Mouse (Mus musculus) MEL (cell line): Measurements from ENCODE around the gene Zfp536. TPM values are rescaled to one million over a fixed set of nuclear protein-coding genes. Genes with fewer than 3 reads are reported as not detected.

ENCODE experiments used
- DNase-seq: peaks from one replicate; pipeline ENCODE4 v3.0.0; 2011; ENCODE audit warnings: low read depth, low spot score
- H3K27ac ChIP-seq: 2 replicates; pipeline ENCODE4 v1.5.1; 2012; ENCODE audit warnings: low read depth, mild to moderate bottlenecking, control low read depth, low read length, moderate library complexity; ENCODE audit not compliant: control insufficient read depth
- H3K27me3 ChIP-seq, 2 experiments: fragments of 150-350 bp in 1 of 2; sonication (generic) in 1 of 2; 2 replicates each; pipeline ENCODE4 v1.6.1; 2012; ENCODE audit warnings: low read length in 2 of 2, mild to moderate bottlenecking in 2 of 2, improper control_type of control experiment in 1 of 2, moderate library complexity in 1 of 2; ENCODE audit not compliant: insufficient read depth in 2 of 2, control insufficient read depth in 1 of 2
- H3K36me3 ChIP-seq, 2 experiments: 2 replicates each; pipeline ENCODE4 v1.6.1; 2012 to 2014; ENCODE audit warnings: low read length in 2 of 2, improper control_type of control experiment in 1 of 2, inconsistent platforms in 1 of 2, mild to moderate bottlenecking in 1 of 2; ENCODE audit not compliant: insufficient read depth in 2 of 2, control insufficient read depth in 1 of 2
- H3K4me1 ChIP-seq, 2 experiments: fragments of 150-350 bp in 1 of 2; sonication (generic) in 1 of 2; 2 replicates each; pipeline ENCODE4 v1.6.1; 2012; ENCODE audit warnings: low read length in 2 of 2, improper control_type of control experiment in 1 of 2, mild to moderate bottlenecking in 1 of 2; ENCODE audit not compliant: insufficient read depth in 2 of 2, control insufficient read depth in 1 of 2
- H3K4me3 ChIP-seq, 2 experiments: fragments of 150-350 bp in 1 of 2; sonication (generic) in 1 of 2; 2 replicates each; pipeline ENCODE4 v1.5.1; 2012; ENCODE audit warnings: low read depth in 2 of 2, low read length in 2 of 2, mild to moderate bottlenecking in 2 of 2, moderate library complexity in 2 of 2, control low read depth in 1 of 2, improper control_type of control experiment in 1 of 2; ENCODE audit not compliant: control insufficient read depth in 1 of 2, insufficient read depth in 1 of 2
- H3K79me2 ChIP-seq: 2 replicates; pipeline ENCODE4 v1.6.1; 2012; ENCODE audit warnings: mild to moderate bottlenecking, low read length, moderate library complexity; ENCODE audit not compliant: control insufficient read depth, poor library complexity, insufficient read depth
- H3K9ac ChIP-seq: 2 replicates; pipeline ENCODE4 v1.6.1; 2012; ENCODE audit warnings: low read depth, mild to moderate bottlenecking, control low read depth, low read length, moderate library complexity; ENCODE audit not compliant: control insufficient read depth, poor library complexity, severe bottlenecking
- H3K9me3 ChIP-seq: fragments of 150-350 bp; sonication (generic); replicated peaks from 2 replicates; pipeline ENCODE4 v1.6.1; 2012; ENCODE audit warnings: mild to moderate bottlenecking, low read length, improper control_type of control experiment, moderate library complexity; ENCODE audit not compliant: insufficient read depth
- BHLHE40 ChIP-seq: IDR thresholded peaks from 2 replicates; pipeline ENCODE4 v1.6.1; 2012; ENCODE audit warnings: low read depth, mild to moderate bottlenecking, inconsistent platforms, low read length, improper control_type of control experiment, borderline replicate concordance
- CHD2 ChIP-seq: IDR thresholded peaks from 2 replicates; pipeline ENCODE4 v1.6.1; 2011; ENCODE audit warnings: low read length, improper control_type of control experiment
- CTCF ChIP-seq, 3 experiments: IDR thresholded peaks in 2 of 3; conservative IDR thresholded peaks in 1 of 3; 2 replicates each; pipeline ENCODE4 v1.5.1; 2011 to 2012; ENCODE audit warnings: low read length in 3 of 3, low read depth in 2 of 3, mild to moderate bottlenecking in 2 of 3, improper control_type of control experiment in 1 of 3, inconsistent platforms in 1 of 3, mixed read lengths in 1 of 3, moderate library complexity in 1 of 3; ENCODE audit not compliant: control insufficient read depth in 1 of 3, insufficient read depth in 1 of 3, poor library complexity in 1 of 3, severe bottlenecking in 1 of 3
- ELF1 ChIP-seq: IDR thresholded peaks from 2 replicates; pipeline ENCODE4 v1.6.1; 2014; ENCODE audit warnings: low read depth, mild to moderate bottlenecking, inconsistent platforms, low read length, improper control_type of control experiment, moderate library complexity
- GABPA ChIP-seq: IDR thresholded peaks from 2 replicates; pipeline ENCODE4 v1.6.1; 2012; ENCODE audit warnings: low read depth, mild to moderate bottlenecking, inconsistent platforms, low read length, improper control_type of control experiment, moderate library complexity
- GATA1 ChIP-seq: IDR thresholded peaks from 2 replicates; pipeline ENCODE4 v1.6.1; 2011; ENCODE audit warnings: low read depth, low read length, improper control_type of control experiment
- HCFC1 ChIP-seq: IDR thresholded peaks from 2 replicates; pipeline ENCODE4 v1.6.1; 2012; ENCODE audit warnings: low read depth, mild to moderate bottlenecking, inconsistent platforms, low read length, improper control_type of control experiment, moderate library complexity
- KAT2A ChIP-seq: conservative IDR thresholded peaks from 2 replicates; pipeline ENCODE4 v1.6.1; 2012; ENCODE audit warnings: low read depth, low read length, improper control_type of control experiment, inconsistent platforms
- MAX ChIP-seq: IDR thresholded peaks from 2 replicates; pipeline ENCODE4 v1.6.1; 2011; ENCODE audit warnings: low read length, improper control_type of control experiment
- MAZ ChIP-seq: IDR thresholded peaks from 2 replicates; pipeline ENCODE4 v1.6.1; 2012; ENCODE audit warnings: low read depth, mild to moderate bottlenecking, inconsistent platforms, low read length, improper control_type of control experiment
- MEF2A ChIP-seq: IDR thresholded peaks from 2 replicates; pipeline ENCODE4 v1.6.1; 2014; ENCODE audit warnings: low read depth, mild to moderate bottlenecking, inconsistent platforms, low read length, improper control_type of control experiment; ENCODE audit not compliant: poor library complexity, insufficient replicate concordance, severe bottlenecking; ENCODE audit errors: extremely low read depth
- MXI1 ChIP-seq: IDR thresholded peaks from 2 replicates; pipeline ENCODE4 v1.6.1; 2011; ENCODE audit warnings: mild to moderate bottlenecking, low read depth, low read length, improper control_type of control experiment
- MYB ChIP-seq: IDR thresholded peaks from 2 replicates; pipeline ENCODE4 v1.6.1; 2011; ENCODE audit warnings: mild to moderate bottlenecking, low read depth, low read length, improper control_type of control experiment
- MYC ChIP-seq: IDR thresholded peaks from 2 replicates; pipeline ENCODE4 v1.6.1; 2011; ENCODE audit warnings: low read depth, mild to moderate bottlenecking, low read length, improper control_type of control experiment, moderate library complexity
- NELFE ChIP-seq: IDR thresholded peaks from 2 replicates; pipeline ENCODE4 v1.6.1; 2011; ENCODE audit warnings: low read depth, low read length, improper control_type of control experiment
- NRF1 ChIP-seq: IDR thresholded peaks from 2 replicates; pipeline ENCODE4 v1.6.1; 2014; ENCODE audit warnings: low read depth, mild to moderate bottlenecking, inconsistent platforms, low read length, improper control_type of control experiment, moderate library complexity; ENCODE audit not compliant: poor library complexity, insufficient read depth, severe bottlenecking
- POLR2A ChIP-seq, 2 experiments: IDR thresholded peaks; 2 replicates each; pipeline ENCODE4 v1.6.1; 2011 to 2012; ENCODE audit warnings: low read length in 2 of 2, mild to moderate bottlenecking in 2 of 2, control low read depth in 1 of 2, improper control_type of control experiment in 1 of 2, low read depth in 1 of 2, moderate library complexity in 1 of 2; ENCODE audit not compliant: control insufficient read depth in 1 of 2, insufficient read depth in 1 of 2, poor library complexity in 1 of 2
- RAD21 ChIP-seq: IDR thresholded peaks from 2 replicates; pipeline ENCODE4 v1.6.1; 2011; ENCODE audit warnings: mild to moderate bottlenecking, low read depth, low read length, improper control_type of control experiment
- RCOR1 ChIP-seq: IDR thresholded peaks from 2 replicates; pipeline ENCODE4 v1.6.1; 2012; ENCODE audit warnings: low read depth, mild to moderate bottlenecking, inconsistent platforms, low read length, improper control_type of control experiment
- SIN3A ChIP-seq: IDR thresholded peaks from 2 replicates; pipeline ENCODE4 v1.6.1; 2012; ENCODE audit warnings: low read length, improper control_type of control experiment, inconsistent platforms
- TCF12 ChIP-seq: IDR thresholded peaks from 2 replicates; pipeline ENCODE4 v1.6.1; 2014; ENCODE audit warnings: low read depth, mild to moderate bottlenecking, inconsistent platforms, low read length, improper control_type of control experiment, moderate library complexity
- USF2 ChIP-seq, 2 experiments: IDR thresholded peaks; 2 replicates each; pipeline ENCODE4 v1.6.1; 2011 to 2012; ENCODE audit warnings: improper control_type of control experiment in 2 of 2, low read length in 2 of 2, borderline replicate concordance in 1 of 2, inconsistent platforms in 1 of 2, low read depth in 1 of 2, mild to moderate bottlenecking in 1 of 2; ENCODE audit not compliant: insufficient read depth in 1 of 2
- ZKSCAN1 ChIP-seq: IDR thresholded peaks from 2 replicates; pipeline ENCODE4 v1.6.1; 2012; ENCODE audit warnings: low read depth, mild to moderate bottlenecking, inconsistent platforms, low read length, improper control_type of control experiment, moderate library complexity
- ZNF384 ChIP-seq: IDR thresholded peaks from 2 replicates; pipeline ENCODE4 v1.6.1; 2012; ENCODE audit warnings: low read depth, mild to moderate bottlenecking, inconsistent platforms, low read length, improper control_type of control experiment
- polyA plus RNA-seq, 2 experiments: library from polyadenylated mRNA; stranded (reverse) in 1 of 2; unstranded in 1 of 2; fragments of >175 nt in 1 of 2; fragments of >200 nt in 1 of 2; gene quantifications; 2 replicates each; pipeline versions ENCODE4 v1.2.1 to v1.2.4; 2012; ENCODE audit warnings: low replicate concordance in 2 of 2, low read depth in 1 of 2; ENCODE audit not compliant: insufficient read length in 2 of 2, insufficient read depth in 1 of 2, missing spikeins in 1 of 2
- total RNA-seq: library from RNA; depleted of rRNA; stranded (reverse); fragments of 300-350 nt; gene quantifications from 2 replicates; pipeline ENCODE4 v1.2.3, GENCODE M21; 2012

Gene Zfp536
- total and polyA plus RNA-seq, 3 experiments: not detected

DNA sequence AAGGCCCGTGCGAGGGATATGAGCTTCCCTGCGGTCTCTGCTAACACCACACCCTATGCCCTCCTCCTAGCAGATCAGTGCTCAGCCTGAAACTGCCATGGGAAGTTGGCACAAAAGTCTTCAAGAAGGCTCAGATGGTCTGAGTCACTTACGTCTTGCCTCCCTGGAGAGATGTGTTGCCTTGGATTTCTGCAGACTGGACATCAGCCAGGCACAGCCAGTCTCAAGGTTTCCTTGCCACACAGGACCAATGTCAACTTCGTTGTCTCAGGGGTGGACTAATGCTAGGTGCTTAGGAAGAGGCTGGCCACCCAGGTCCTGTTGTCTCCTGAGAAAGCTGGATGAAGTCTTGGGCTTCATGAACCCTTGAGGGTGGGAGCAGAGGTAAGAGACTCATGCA, 14.6 kb downstream of the Zfp536 start:
- Histone ChIP-seq H3K4me1 (no peaks in the 10 kb centered on the region), H3K4me3 (no peak overlapping the region), H3K27ac (no peak overlapping the region), H3K9ac (no peak overlapping the region), H3K79me2 (no peaks in the 10 kb centered on the region), H3K36me3 (no peaks in the 10 kb centered on the region), H3K27me3 (no peaks in the 10 kb centered on the region), H3K9me3 (no peaks in the 10 kb centered on the region)
- TF ChIP-seq NELFE (no peak), GABPA (no peak), HCFC1 (no peak), ZKSCAN1 (no peak), NRF1 (no peak), GATA1 (no peak), MYB (no peak), MYC (no peak), POLR2A (IDR thresholded peaks at IDR 0.05; ENCODE audit: control insufficient read depth in 1 of 2, insufficient read depth in 1 of 2, low read depth in 1 of 2, low read length in 2 of 2, poor library complexity in 1 of 2) (no peak), BHLHE40 (no peak), SIN3A (no peak), MAZ (no peak), RAD21 (no peak), KAT2A (no peak), MEF2A (no peak), ELF1 (no peak), MAX (no peak), USF2 (IDR thresholded peaks at IDR 0.05; ENCODE audit: borderline replicate concordance in 1 of 2, insufficient read depth in 1 of 2, low read depth in 1 of 2, low read length in 2 of 2) (no peak), RCOR1 (no peak)
- DNase-seq: no peak

DNA sequence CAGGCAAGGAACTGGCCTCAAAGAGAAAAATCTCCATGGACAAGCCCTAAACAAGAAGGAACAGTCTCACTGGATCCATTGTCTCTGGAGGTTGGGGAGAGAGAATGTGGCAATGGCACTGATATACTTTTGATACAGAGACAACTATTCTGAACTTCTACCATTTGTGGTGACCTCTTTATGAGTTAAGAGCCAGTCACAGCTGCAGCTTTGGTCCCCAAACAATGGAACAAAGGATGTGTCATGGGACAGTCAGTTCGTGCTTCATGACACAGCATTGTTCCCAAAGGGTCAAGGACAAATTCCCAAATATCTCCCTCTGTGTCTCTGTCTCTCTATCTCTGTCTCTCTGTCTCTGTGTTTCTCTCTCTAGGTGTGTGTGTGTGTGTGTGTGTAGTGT, 20.4 kb downstream of the Zfp536 start:
- DNase-seq: no peak
- Histone ChIP-seq H3K36me3 (no peaks in the 10 kb centered on the region), H3K4me1 (no peaks in the 10 kb centered on the region)
- TF ChIP-seq MYB (no peak), GABPA (no peak), USF2 (IDR thresholded peaks at IDR 0.05; ENCODE audit: borderline replicate concordance in 1 of 2, insufficient read depth in 1 of 2, low read depth in 1 of 2, low read length in 2 of 2) (no peak), CHD2 (no peak), SIN3A (no peak), TCF12 (no peak), CTCF (IDR thresholded peaks at IDR 0.05 in 2 of 3, conservative IDR thresholded peaks at IDR 0.05 in 1 of 3; ENCODE audit: control insufficient read depth in 1 of 3, insufficient read depth in 1 of 3, low read depth in 2 of 3, low read length in 3 of 3, poor library complexity in 1 of 3, severe bottlenecking in 1 of 3) (no peak), MXI1 (no peak), ZNF384 (no peak), MEF2A (no peak)
- TF ChIP-seq, all 39 proteins: peak for 0
- no peak overlapping the region for H3K9ac ChIP-seq
- H3K79me2 ChIP-seq: no peaks in the 10 kb centered on the region
- no peak overlapping the region for H3K27ac ChIP-seq
- H3K27me3 ChIP-seq: no peaks in the 10 kb centered on the region
- no peaks in the 10 kb centered on the region for H3K9me3 ChIP-seq
- H3K4me3 ChIP-seq: no peak overlapping the region
